Mouse (Mus musculus): Measurements from ENCODE around the gene Dusp16. TPM values are rescaled to one million over a fixed set of nuclear protein-coding genes. Genes with fewer than 3 reads are reported as not detected.

The Dusp16 gene
- polyA plus RNA-seq, 1 experiment from 2014 or later, result 13.2 TPM

- no peak overlapping the region for H3K4me3 ChIP-seq
- H3K27ac ChIP-seq, result no peak overlapping the region
- DNase-seq (ENCODE audit: low spot score), result no peak
- no peaks in the 10 kb centered on the region for H3K27me3 ChIP-seq (ENCODE audit: insufficient read depth, poor library complexity, severe bottlenecking)
- H3K9me3 ChIP-seq, result no peaks in the 10 kb centered on the region
- 83% methylated on average over 1 of the region's 2 CpGs for WGBS
- H3K4me1 ChIP-seq, result no peaks in the 10 kb centered on the region
- no peaks in the 10 kb centered on the region for H3K36me3 ChIP-seq
Measured at GRCm38 (mm10) chr6:134807091-134807490, 14.7 kb upstream of the Dusp16 start.

- no peaks in the 10 kb centered on the region for H3K36me3 ChIP-seq
- H3K27ac ChIP-seq, result no peak overlapping the region
- no peak for DNase-seq (ENCODE audit: low spot score)
- no peaks in the 10 kb centered on the region for H3K9me3 ChIP-seq
- H3K27me3 ChIP-seq (ENCODE audit: insufficient read depth, poor library complexity, severe bottlenecking), result no peaks in the 10 kb centered on the region
- no peaks in the 10 kb centered on the region for H3K4me1 ChIP-seq
- H3K4me3 ChIP-seq, result no peak overlapping the region
- 82% methylated on average over 6 of the region's 6 CpGs for WGBS
Measured at GRCm38 (mm10) chr6:134806130-134806529, 13.7 kb upstream of the Dusp16 start.

- DNase-seq (ENCODE audit: low spot score), result no peak
- H3K27ac ChIP-seq, result no peak overlapping the region
- no peaks in the 10 kb centered on the region for H3K9me3 ChIP-seq
- H3K4me3 ChIP-seq, result no peak overlapping the region
- 80% methylated on average over 5 of the region's 5 CpGs for WGBS
- no peaks in the 10 kb centered on the region for H3K36me3 ChIP-seq
- no peaks in the 10 kb centered on the region for H3K4me1 ChIP-seq
- no peaks in the 10 kb centered on the region for H3K27me3 ChIP-seq (ENCODE audit: insufficient read depth, poor library complexity, severe bottlenecking)
Measured at GRCm38 (mm10) chr6:134804736-134805277, 12.4 kb upstream of the Dusp16 start.

- H3K27me3 ChIP-seq (ENCODE audit: insufficient read depth, poor library complexity, severe bottlenecking), result no peaks in the 10 kb centered on the region
- peaks cover 3% of the 10 kb centered on the region; the same call in 1 of the 2 replicates for H3K4me1 ChIP-seq
- H3K4me3 ChIP-seq, result no peak overlapping the region
- H3K27ac ChIP-seq, result no peak overlapping the region
- no peak for DNase-seq (ENCODE audit: low spot score)
- H3K9me3 ChIP-seq, result no peaks in the 10 kb centered on the region
- 76% methylated on average over 9 of the region's 9 CpGs for WGBS
- no peaks in the 10 kb centered on the region for H3K36me3 ChIP-seq
Measured at GRCm38 (mm10) chr6:134802641-134803043, 10.2 kb upstream of the Dusp16 start.

- Histone ChIP-seq H3K9me3 (no peaks in the 10 kb centered on the region), H3K27ac (no peak overlapping the region), H3K27me3 (ENCODE audit: insufficient read depth, poor library complexity, severe bottlenecking) (no peaks in the 10 kb centered on the region), H3K4me1 (peaks cover 3% of the 10 kb centered on the region; the same call in 1 of the 2 replicates), H3K4me3 (no peak overlapping the region), H3K36me3 (no peaks in the 10 kb centered on the region)
- DNase-seq (ENCODE audit: low spot score), result no peak
- 72% methylated on average over 1 of the region's 1 CpGs for WGBS
Measured at GRCm38 (mm10) chr6:134801483-134801882, 9.1 kb upstream of the Dusp16 start.

GRCm38 (mm10) chr6:134796297-134796696, 3.9 kb upstream of the Dusp16 start:
- WGBS, result 88% methylated on average over 10 of the region's 10 CpGs
- H3K4me1 ChIP-seq, result peaks cover 8% of the 10 kb centered on the region; the same call in 1 of the 2 replicates
- H3K4me3 ChIP-seq, result no peak overlapping the region

GRCm38 (mm10) chr6:134793911-134794520, 1.6 kb upstream of the Dusp16 start:
- Histone ChIP-seq H3K4me1 (peaks cover 8% of the 10 kb centered on the region; the same call in 1 of the 2 replicates), H3K4me3 (peak overlapping the region; percentile 37; the same call in 1 of the 2 replicates), H3K9me3 (no peaks in the 10 kb centered on the region), H3K27me3 (ENCODE audit: insufficient read depth, poor library complexity, severe bottlenecking) (no peaks in the 10 kb centered on the region), H3K27ac (peak overlapping the region; percentile 72), H3K36me3 (no peaks in the 10 kb centered on the region)
- DNase-seq (ENCODE audit: low spot score), result peak; percentile 93
- 14% methylated on average over 21 of the region's 21 CpGs for WGBS

More at GRCm38 (mm10) chr6:134796297-134796696, 3.9 kb upstream of the Dusp16 start:
- no peaks in the 10 kb centered on the region for H3K27me3 ChIP-seq (ENCODE audit: insufficient read depth, poor library complexity, severe bottlenecking)
- H3K36me3 ChIP-seq, result no peaks in the 10 kb centered on the region
- H3K9me3 ChIP-seq, result no peaks in the 10 kb centered on the region
- no peak for DNase-seq (ENCODE audit: low spot score)
- no peak overlapping the region for H3K27ac ChIP-seq

- H3K4me3 ChIP-seq, result peak overlapping the region; percentile 84
- WGBS, result 37% methylated on average over 21 of the region's 21 CpGs
- no peaks in the 10 kb centered on the region for H3K9me3 ChIP-seq
- no peaks in the 10 kb centered on the region for H3K27me3 ChIP-seq (ENCODE audit: insufficient read depth, poor library complexity, severe bottlenecking)
- peaks cover 10% of the 10 kb centered on the region for H3K4me1 ChIP-seq
- H3K36me3 ChIP-seq, result no peaks in the 10 kb centered on the region
- peak overlapping the region; percentile 99 for H3K27ac ChIP-seq
- no peak for DNase-seq (ENCODE audit: low spot score)
Measured at GRCm38 (mm10) chr6:134793046-134793806, 801 bp upstream of the Dusp16 start.

- Histone ChIP-seq H3K4me3 (peak overlapping the region; percentile 84), H3K4me1 (peaks cover 12% of the 10 kb centered on the region), H3K9me3 (no peaks in the 10 kb centered on the region), H3K27ac (peak overlapping the region; percentile 99), H3K27me3 (ENCODE audit: insufficient read depth, poor library complexity, severe bottlenecking) (no peaks in the 10 kb centered on the region), H3K36me3 (no peaks in the 10 kb centered on the region)
- no peak for DNase-seq (ENCODE audit: low spot score)
- WGBS, result 3% methylated on average over 45 of the region's 46 CpGs
Measured at GRCm38 (mm10) chr6:134791251-134792118, 940 bp downstream of the Dusp16 start.

GRCm38 (mm10) chr6:134789100-134789499, 3.3 kb downstream of the Dusp16 start:
- 59% methylated on average over 6 of the region's 6 CpGs for WGBS
- Histone ChIP-seq H3K4me1 (peaks cover 12% of the 10 kb centered on the region), H3K36me3 (no peaks in the 10 kb centered on the region), H3K4me3 (no peak overlapping the region), H3K9me3 (no peaks in the 10 kb centered on the region), H3K27me3 (ENCODE audit: insufficient read depth, poor library complexity, severe bottlenecking) (no peaks in the 10 kb centered on the region), H3K27ac (no peak overlapping the region)
- DNase-seq (ENCODE audit: low spot score), result no peak

GRCm38 (mm10) chr6:134786426-134786825, 6.0 kb downstream of the Dusp16 start:
- Histone ChIP-seq H3K36me3 (no peaks in the 10 kb centered on the region), H3K27ac (no peak overlapping the region), H3K9me3 (no peaks in the 10 kb centered on the region), H3K4me1 (peaks cover 13% of the 10 kb centered on the region), H3K27me3 (ENCODE audit: insufficient read depth, poor library complexity, severe bottlenecking) (no peaks in the 10 kb centered on the region), H3K4me3 (no peak overlapping the region)
- WGBS, result 78% methylated on average over 3 of the region's 3 CpGs
- DNase-seq (ENCODE audit: low spot score), result no peak

- Histone ChIP-seq H3K4me3 (no peak overlapping the region), H3K36me3 (no peaks in the 10 kb centered on the region), H3K4me1 (peaks cover 13% of the 10 kb centered on the region), H3K27ac (no peak overlapping the region), H3K27me3 (ENCODE audit: insufficient read depth, poor library complexity, severe bottlenecking) (no peaks in the 10 kb centered on the region), H3K9me3 (no peaks in the 10 kb centered on the region)
- DNase-seq (ENCODE audit: low spot score), result no peak
- 87% methylated on average over 7 of the region's 7 CpGs for WGBS
Measured at GRCm38 (mm10) chr6:134782900-134783299, 9.5 kb downstream of the Dusp16 start.
